ENCODE assay signal across 18 mouse cellular contexts in the genomic region with DNA sequence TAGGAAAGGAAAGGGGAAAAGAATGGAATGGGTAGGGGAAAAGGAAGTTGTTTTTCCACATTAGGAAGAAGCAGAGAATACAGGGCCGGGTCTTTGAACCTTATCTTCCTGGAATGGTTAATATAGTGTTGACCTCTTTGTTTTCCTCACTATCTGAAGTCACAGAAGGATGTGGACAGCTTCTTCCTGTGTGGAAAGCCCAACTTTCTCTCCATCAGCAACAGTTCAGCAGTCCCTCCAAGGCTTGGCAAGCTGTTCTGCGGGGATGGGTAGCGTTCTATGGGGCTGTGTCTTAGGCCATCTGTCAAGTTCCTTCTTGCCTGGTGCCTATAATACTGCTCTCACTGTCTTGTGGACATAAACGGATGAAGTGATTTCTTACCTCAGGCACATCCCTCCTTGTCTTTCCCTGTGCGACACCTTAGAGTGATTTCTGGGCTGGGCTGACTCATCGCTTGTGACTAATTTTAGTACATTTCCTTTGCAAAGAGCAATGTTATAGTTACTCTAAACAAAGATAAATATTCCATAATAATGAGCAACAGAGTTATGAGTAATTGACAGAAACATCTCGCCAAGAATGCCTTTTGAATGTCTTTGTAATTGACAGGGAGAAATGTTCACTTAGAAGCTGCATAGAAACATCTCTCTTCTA. TPM values are rescaled to one million over a fixed set of nuclear protein-coding genes. Genes with fewer than 3 reads are reported as not detected.
DNase-seq lines count a peak whose midpoint lies in the region; ATAC-seq and TF ChIP-seq lines count a peak whose summit lies in the region.
"Had no signal": no experiment of that assay in that cellular context is flagged by ENCODE, and none has a peak within 500 bp of the region (broad histone marks: within the 10 kb centered on the region; RNA-seq: fewer than 3 reads in every experiment).

No protein-coding gene starts in this region.

- CTCF ChIA-PET in Patski (lab: Charles Lee), result interaction anchor here (1.4 kb wide), 1 partner anchor 13 kb away, joined by 5 read pairs; no protein-coding TSS in a partner anchor

- WGBS in heart, embryonic 15.5 days, result 39% methylated on average over 7 of the region's 7 CpGs
- WGBS in heart, adult 2 months, result 44% methylated on average over 7 of the region's 7 CpGs
- 43% methylated on average over 7 of the region's 7 CpGs for WGBS in lung, postnatal 0 days
- 42% methylated on average over 7 of the region's 7 CpGs for WGBS in liver, embryonic 15.5 days (ENCODE audit: insufficient replicate concordance)
- WGBS in forebrain, embryonic 13.5 days, result 91% methylated on average over 7 of the region's 7 CpGs

- peak; percentile 47 for ATAC-seq in heart, embryonic 15.5 days (replicated peaks; ENCODE audit: insufficient number of reproducible peaks, insufficient read depth, low FRiP score, low read depth)
- peak; percentile 71 for ATAC-seq in lung, postnatal 0 days
- peak; percentile 76 for ATAC-seq in Patski
- 0 out of 2 replicates have a peak, but pooled peaks have one; percentile 34 for ATAC-seq in liver, embryonic 15.5 days (ENCODE audit: insufficient read depth)
- no peak for ATAC-seq in forebrain, embryonic 13.5 days
- ATAC-seq: forebrain, embryonic 16.5 days; hindbrain, postnatal 0 days had no signal

- TF ChIP-seq POLR2A in heart, adult 2 months (IDR thresholded peaks at IDR 0.05; ENCODE audit: insufficient read depth, low read depth, low read length), result no peak

- no peaks in the 10 kb centered on the region for H3K36me3 ChIP-seq in heart, embryonic 15.5 days
- H3K36me3 ChIP-seq in heart, adult 2 months (ENCODE audit: control insufficient read depth, insufficient read depth, low read length), result no peaks in the 10 kb centered on the region
- no peaks in the 10 kb centered on the region for H3K36me3 ChIP-seq in lung, postnatal 0 days (ENCODE audit: insufficient read depth, low read length)
- H3K36me3 ChIP-seq in liver, embryonic 15.5 days (replicated peaks), result no peaks in the 10 kb centered on the region
- no peaks in the 10 kb centered on the region for H3K36me3 ChIP-seq in forebrain, embryonic 13.5 days (ENCODE audit: poor library complexity, severe bottlenecking)
- H3K36me3 ChIP-seq: midbrain, embryonic 10.5 days had no signal

- POLR2A ChIA-PET in Patski (lab: Charles Lee), result no interaction called here

- TF ChIP-seq CTCF in heart, adult 2 months (IDR thresholded peaks at IDR 0.05), result no peak
- TF ChIP-seq CTCF in lung, postnatal 0 days (IDR thresholded peaks at IDR 0.05), result no peak
- no peak for TF ChIP-seq CTCF in Patski (IDR thresholded peaks at IDR 0.05)

- no peaks in the 10 kb centered on the region for H3K9me3 ChIP-seq in heart, embryonic 15.5 days (replicated peaks)
- no peaks in the 10 kb centered on the region for H3K9me3 ChIP-seq in lung, postnatal 0 days (ENCODE audit: low read length)
- no peaks in the 10 kb centered on the region for H3K9me3 ChIP-seq in liver, embryonic 15.5 days (replicated peaks)
- H3K9me3 ChIP-seq in forebrain, embryonic 13.5 days (replicated peaks), result no peaks in the 10 kb centered on the region

- H3K79me2 ChIP-seq in heart, adult 2 months (replicated peaks; ENCODE audit: control insufficient read depth, insufficient read depth, low read length), result no peaks in the 10 kb centered on the region

- no peak for DNase-seq in heart, adult 2 months
- peak; percentile 71 for DNase-seq in lung, postnatal 0 days (ENCODE audit: low spot score)
- no peak for DNase-seq in lung, adult 18-20 months
- DNase-seq in Patski (ENCODE audit: low read depth, low spot score), result peak; percentile 20
- DNase-seq: cerebellum, adult 18-20 months; embryo, embryonic 11 days; gastrocnemius, postnatal 10 days; heart, postnatal 4 days; kidney, adult 18-20 months; kidney, postnatal 14 days; thymus, postnatal 14 days had no signal

- no peak for TF ChIP-seq EP300 in heart, adult 2 months (IDR thresholded peaks at IDR 0.05; ENCODE audit: insufficient read depth, low read depth, low read length)
- TF ChIP-seq EP300 in lung, postnatal 0 days (IDR thresholded peaks at IDR 0.05), result peak; percentile 58; the same call in 1 of the 2 replicates

- in situ Hi-C loops in Patski (cut with MboI; ENCODE audit: low pct_unique_long_range_greater_than_20kb), result no loop called here

- H3K9ac ChIP-seq in heart, embryonic 15.5 days, result no peak overlapping the region
- no peak overlapping the region for H3K9ac ChIP-seq in heart, adult 2 months (ENCODE audit: low read depth, low read length)
- no peak overlapping the region for H3K9ac ChIP-seq in lung, postnatal 0 days (replicated peaks; ENCODE audit: low read depth)
- H3K9ac ChIP-seq in liver, embryonic 15.5 days, result no peak overlapping the region
- H3K9ac ChIP-seq in forebrain, embryonic 13.5 days, result no peak overlapping the region

- H3K4me2 ChIP-seq in heart, embryonic 15.5 days, result no peak overlapping the region
- no peak overlapping the region for H3K4me2 ChIP-seq in lung, postnatal 0 days (replicated peaks; ENCODE audit: low read depth, low read length)
- H3K4me2 ChIP-seq in liver, embryonic 15.5 days, result no peak overlapping the region
- H3K4me2 ChIP-seq in forebrain, embryonic 13.5 days, result no peak overlapping the region

- peaks cover 2% of the 10 kb centered on the region; the same call in 1 of the 2 replicates for H3K4me1 ChIP-seq in heart, embryonic 15.5 days (replicated peaks)
- H3K4me1 ChIP-seq in heart, adult 2 months (ENCODE audit: control insufficient read depth, insufficient read depth, low read length), result peaks cover 3% of the 10 kb centered on the region; the same call in 1 of the 2 replicates
- H3K4me1 ChIP-seq in lung, postnatal 0 days (ENCODE audit: insufficient read depth, low read depth, low read length), result no peaks in the 10 kb centered on the region
- no peaks in the 10 kb centered on the region for H3K4me1 ChIP-seq in liver, embryonic 15.5 days (replicated peaks)
- H3K4me1 ChIP-seq in forebrain, embryonic 13.5 days, result no peaks in the 10 kb centered on the region
- H3K4me1 ChIP-seq: midbrain, embryonic 10.5 days had no signal

- no peak overlapping the region for H3K4me3 ChIP-seq in heart, embryonic 15.5 days
- H3K4me3 ChIP-seq in heart, adult 2 months, result no peak overlapping the region
- H3K4me3 ChIP-seq in lung, postnatal 0 days (ENCODE audit: low read depth, low read length), result no peak overlapping the region
- H3K4me3 ChIP-seq in liver, embryonic 15.5 days (replicated peaks), result no peak overlapping the region
- no peak overlapping the region for H3K4me3 ChIP-seq in forebrain, embryonic 13.5 days
- H3K4me3 ChIP-seq: midbrain, embryonic 10.5 days had no signal

- H3K27me3 ChIP-seq in heart, embryonic 15.5 days, result no peaks in the 10 kb centered on the region
- no peaks in the 10 kb centered on the region for H3K27me3 ChIP-seq in heart, adult 2 months (ENCODE audit: control insufficient read depth, insufficient read depth, low read length)
- H3K27me3 ChIP-seq in lung, postnatal 0 days (replicated peaks; ENCODE audit: insufficient read depth, low read length), result no peaks in the 10 kb centered on the region
- H3K27me3 ChIP-seq in Patski, result no peaks in the 10 kb centered on the region
- H3K27me3 ChIP-seq in liver, embryonic 15.5 days, result no peaks in the 10 kb centered on the region
- no peaks in the 10 kb centered on the region for H3K27me3 ChIP-seq in forebrain, embryonic 13.5 days
- H3K27me3 ChIP-seq: CH12.LX had no signal

- intact Hi-C loops in heart, adult 2 months (cut with DNase I), result no loop called here

- H3K27ac ChIP-seq in heart, embryonic 15.5 days, result 0 out of 2 replicates have a peak overlapping the region, but pooled peaks have one; percentile 21
- no peak overlapping the region for H3K27ac ChIP-seq in heart, adult 2 months
- peak overlapping the region; percentile 43; the same call in 1 of the 2 replicates for H3K27ac ChIP-seq in lung, postnatal 0 days (ENCODE audit: low read length)
- H3K27ac ChIP-seq in liver, embryonic 15.5 days (replicated peaks), result no peak overlapping the region
- no peak overlapping the region for H3K27ac ChIP-seq in forebrain, embryonic 13.5 days
- H3K27ac ChIP-seq: hindbrain, postnatal 0 days; midbrain, embryonic 10.5 days had no signal

RNA-seq across cellular contexts. Expression of a gene that starts 52.7 kb away (rescaled TPM):
- 11.7 and 14.0 TPM in 2 replicates for polyA plus RNA-seq in heart, embryonic 15.5 days (2015; fragmentation: Nextera tagmentation; extraction: Ambion mirVana)
- 10 to 100 TPM; 17.7 to 18.9 TPM for total RNA-seq in heart, adult 2 months (2021)
- polyA plus RNA-seq in heart, adult 2 months (2012; rRNA removed), result 5.1 and 7.8 TPM in 2 replicates
- polyA plus RNA-seq in lung, postnatal 0 days (2015; fragmentation: Nextera tagmentation; extraction: Ambion mirVana), result 9.6 and 11.2 TPM in 2 replicates
- polyA plus RNA-seq in Patski (2021), result 20.9 TPM
- 9.2 and 9.4 TPM in 2 replicates for polyA plus RNA-seq in liver, embryonic 15.5 days (2015; fragmentation: Nextera tagmentation; extraction: Ambion mirVana)
- 20.4 and 21.1 TPM in 2 replicates for polyA plus RNA-seq in forebrain, embryonic 13.5 days (2015; fragmentation: Nextera tagmentation; extraction: Ambion mirVana)

Comparison
In these comparisons a context has a peak if more than half of its experiments do, and no peak if none do; other contexts are left out.
1. H3K27ac ChIP-seq: peak in heart, embryonic 15.5 days (single experiment) and lung, postnatal 0 days (single experiment); none in heart, adult 2 months (single experiment), liver, embryonic 15.5 days (single experiment) and forebrain, embryonic 13.5 days (single experiment).
2. DNase-seq: peak in lung, postnatal 0 days (single experiment) and Patski (single experiment); none in heart, adult 2 months (0 of 2) and lung, adult 18-20 months (0 of 2).